Mouse (Mus musculus) ES-E14 (cell line): Measurements from ENCODE around the gene Sfxn2.

Source experiments
- CHD2 ChIP-seq: IDR thresholded peaks from 2 replicates; pipeline ENCODE4 v1.6.1; 2014; ENCODE audit warnings: mild to moderate bottlenecking, low read depth, low read length, inconsistent platforms
- HCFC1 ChIP-seq: IDR thresholded peaks from 2 replicates; pipeline ENCODE4 v1.6.1; 2012; ENCODE audit warnings: low read length, inconsistent platforms, borderline replicate concordance; ENCODE audit not compliant: insufficient read depth
- MAFK ChIP-seq: IDR thresholded peaks from 2 replicates; pipeline ENCODE4 v1.6.1; 2014; ENCODE audit warnings: mild to moderate bottlenecking, low read depth, low read length, inconsistent platforms; ENCODE audit not compliant: insufficient read depth
- ZC3H11A ChIP-seq: IDR thresholded peaks from 2 replicates; pipeline ENCODE4 v1.6.1; 2012; ENCODE audit warnings: low read depth, mild to moderate bottlenecking, inconsistent platforms, low read length, borderline replicate concordance

DNA sequence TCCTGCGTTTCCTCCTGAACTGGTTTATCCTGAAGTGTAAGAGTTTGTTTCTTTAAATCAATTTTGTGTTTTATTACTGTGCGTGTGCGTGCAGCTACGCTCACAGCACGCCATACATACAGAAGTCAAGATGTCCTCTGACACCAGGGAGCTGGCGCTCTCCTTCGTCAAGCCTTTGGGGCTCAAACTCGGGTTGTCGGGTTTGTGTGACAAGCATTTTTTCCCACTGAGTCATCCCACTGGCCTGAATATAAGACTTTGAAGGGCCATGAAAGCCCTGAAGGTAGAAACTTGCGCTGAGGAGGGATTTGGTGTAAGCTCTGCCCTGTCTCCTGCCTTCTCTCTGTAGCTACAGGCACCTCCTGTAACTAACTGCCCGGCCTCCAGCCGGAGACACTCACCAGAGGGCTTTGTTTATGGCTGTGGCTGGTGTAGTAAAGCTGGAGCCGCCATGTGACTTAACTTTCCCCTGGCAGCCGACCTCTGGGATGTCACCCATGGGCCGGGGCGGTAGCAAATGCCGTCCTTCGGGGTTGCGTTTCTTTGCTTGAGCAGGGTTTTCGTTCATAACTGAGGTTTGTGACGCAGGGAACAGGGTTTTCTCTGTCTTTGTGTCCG lies 69.1 kb downstream of the Sfxn2 start:
- TF ChIP-seq MAFK: no peak
- TF ChIP-seq CHD2: no peak
- TF ChIP-seq ZC3H11A: no peak
- no peak for TF ChIP-seq HCFC1
